Mouse (Mus musculus): ENCODE measurements around the gene Syde2. TPM values are rescaled to one million over a fixed set of nuclear protein-coding genes. Genes with fewer than 3 reads are reported as not detected.

Gene Syde2
- polyA plus RNA-seq, 1 experiment from 2014 or later, result 1.4 TPM

GRCm38 (mm10) chr3:146044977-146045376, 57.3 kb downstream of the Syde2 start:
- H3K4me1 ChIP-seq, result peaks cover 25% of the 10 kb centered on the region; the same call in 1 of the 2 replicates
- no peaks in the 10 kb centered on the region for H3K36me3 ChIP-seq
- no peaks in the 10 kb centered on the region for H3K9me3 ChIP-seq (replicated peaks)
- no peak overlapping the region for H3K4me2 ChIP-seq
- no peak overlapping the region for H3K27ac ChIP-seq
- no peak overlapping the region for H3K4me3 ChIP-seq (replicated peaks)
- no peak overlapping the region for H3K9ac ChIP-seq
- no peaks in the 10 kb centered on the region for H3K27me3 ChIP-seq
- 41% methylated on average over 11 of the region's 11 CpGs for WGBS
- peak; percentile 67; the same call in 1 of the 2 replicates for ATAC-seq (replicated peaks; ENCODE audit: low FRiP score)

GRCm38 (mm10) chr3:146046076-146046475, 58.4 kb downstream of the Syde2 start:
- Histone ChIP-seq H3K4me3 (replicated peaks) (no peak overlapping the region), H3K9ac (no peak overlapping the region), H3K4me2 (no peak overlapping the region), H3K36me3 (no peaks in the 10 kb centered on the region), H3K9me3 (replicated peaks) (no peaks in the 10 kb centered on the region), H3K4me1 (peaks cover 28% of the 10 kb centered on the region; the same call in 1 of the 2 replicates), H3K27ac (no peak overlapping the region), H3K27me3 (no peaks in the 10 kb centered on the region)
- ATAC-seq (replicated peaks; ENCODE audit: low FRiP score), result no peak
- 58% methylated on average over 11 of the region's 11 CpGs for WGBS

- 0 out of 2 replicates have a peak overlapping the region, but pooled peaks have one; percentile 2 for H3K27ac ChIP-seq
- peak; percentile 69 for ATAC-seq (replicated peaks; ENCODE audit: low FRiP score)
- peak overlapping the region; percentile 47 for H3K4me2 ChIP-seq
- no peak overlapping the region for H3K9ac ChIP-seq
- H3K9me3 ChIP-seq (replicated peaks), result no peaks in the 10 kb centered on the region
- H3K4me3 ChIP-seq (replicated peaks), result 0 out of 2 replicates have a peak overlapping the region, but pooled peaks have one; percentile 3
- WGBS, result 23% methylated on average over 15 of the region's 15 CpGs
- no peaks in the 10 kb centered on the region for H3K36me3 ChIP-seq
- no peaks in the 10 kb centered on the region for H3K27me3 ChIP-seq
- H3K4me1 ChIP-seq, result peaks cover 36% of the 10 kb centered on the region
These were observed 60.1 kb downstream of the Syde2 start for GRCm38 (mm10) chr3:146047704-146048207.

- no peaks in the 10 kb centered on the region for H3K9me3 ChIP-seq (replicated peaks)
- 76% methylated on average over 5 of the region's 5 CpGs for WGBS
- H3K9ac ChIP-seq, result no peak overlapping the region
- no peak overlapping the region for H3K4me2 ChIP-seq
- H3K27me3 ChIP-seq, result no peaks in the 10 kb centered on the region
- H3K4me3 ChIP-seq (replicated peaks), result no peak overlapping the region
- H3K36me3 ChIP-seq, result no peaks in the 10 kb centered on the region
- H3K27ac ChIP-seq, result no peak overlapping the region
- H3K4me1 ChIP-seq, result peaks cover 31% of the 10 kb centered on the region
- ATAC-seq (replicated peaks; ENCODE audit: low FRiP score), result no peak
These were observed 62.3 kb downstream of the Syde2 start for GRCm38 (mm10) chr3:146049951-146050350.

GRCm38 (mm10) chr3:146051277-146052007, 63.8 kb downstream of the Syde2 start:
- ATAC-seq (replicated peaks; ENCODE audit: low FRiP score), result no peak
- no peaks in the 10 kb centered on the region for H3K36me3 ChIP-seq
- WGBS, result 55% methylated on average over 11 of the region's 11 CpGs

GRCm38 (mm10) chr3:146053082-146053814, 65.6 kb downstream of the Syde2 start:
- Histone ChIP-seq H3K9me3 (replicated peaks) (no peaks in the 10 kb centered on the region), H3K36me3 (no peaks in the 10 kb centered on the region), H3K4me2 (no peak overlapping the region), H3K4me3 (replicated peaks) (no peak overlapping the region), H3K27ac (no peak overlapping the region), H3K4me1 (peaks cover 18% of the 10 kb centered on the region), H3K27me3 (0 out of 2 replicates have a peak, but pooled peaks cover 9% of the 10 kb centered on the region), H3K9ac (no peak overlapping the region)
- ATAC-seq (replicated peaks; ENCODE audit: low FRiP score), result no peak
- WGBS, result 74% methylated on average over 6 of the region's 6 CpGs

More at GRCm38 (mm10) chr3:146051277-146052007, 63.8 kb downstream of the Syde2 start:
- Histone ChIP-seq H3K4me1 (peaks cover 29% of the 10 kb centered on the region), H3K27me3 (0 out of 2 replicates have a peak, but pooled peaks cover under 1% of the 10 kb centered on the region), H3K27ac (no peak overlapping the region), H3K9ac (no peak overlapping the region), H3K9me3 (replicated peaks) (no peaks in the 10 kb centered on the region), H3K4me3 (replicated peaks) (no peak overlapping the region), H3K4me2 (no peak overlapping the region)

- no peak for ATAC-seq (replicated peaks; ENCODE audit: low FRiP score)
- WGBS, result 83% methylated on average over 2 of the region's 2 CpGs
- no peaks in the 10 kb centered on the region for H3K9me3 ChIP-seq (replicated peaks)
- H3K4me3 ChIP-seq (replicated peaks), result no peak overlapping the region
- H3K9ac ChIP-seq, result no peak overlapping the region
- peaks cover 17% of the 10 kb centered on the region; the same call in 1 of the 2 replicates for H3K4me1 ChIP-seq
- H3K27ac ChIP-seq, result no peak overlapping the region
- H3K36me3 ChIP-seq, result no peaks in the 10 kb centered on the region
- H3K27me3 ChIP-seq, result 0 out of 2 replicates have a peak, but pooled peaks cover 9% of the 10 kb centered on the region
- H3K4me2 ChIP-seq, result no peak overlapping the region
These were observed 66.2 kb downstream of the Syde2 start for GRCm38 (mm10) chr3:146053873-146054272.

GRCm38 (mm10) chr3:146057131-146057530, 69.5 kb downstream of the Syde2 start:
- Histone ChIP-seq H3K36me3 (no peaks in the 10 kb centered on the region), H3K27me3 (0 out of 2 replicates have a peak, but pooled peaks cover 9% of the 10 kb centered on the region), H3K4me2 (no peak overlapping the region), H3K9me3 (replicated peaks) (no peaks in the 10 kb centered on the region), H3K4me1 (no peaks in the 10 kb centered on the region), H3K27ac (no peak overlapping the region), H3K9ac (no peak overlapping the region), H3K4me3 (replicated peaks) (no peak overlapping the region)
- no peak for ATAC-seq (replicated peaks; ENCODE audit: low FRiP score)
- 67% methylated on average over 7 of the region's 7 CpGs for WGBS

GRCm38 (mm10) chr3:146058263-146058662, 70.6 kb downstream of the Syde2 start:
- Histone ChIP-seq H3K27ac (no peak overlapping the region), H3K9me3 (replicated peaks) (no peaks in the 10 kb centered on the region), H3K4me3 (replicated peaks) (no peak overlapping the region), H3K4me1 (no peaks in the 10 kb centered on the region), H3K27me3 (0 out of 2 replicates have a peak, but pooled peaks cover 9% of the 10 kb centered on the region), H3K4me2 (no peak overlapping the region), H3K9ac (no peak overlapping the region), H3K36me3 (no peaks in the 10 kb centered on the region)
- 19% methylated on average over 4 of the region's 4 CpGs for whole genome bisulfite sequencing
- ATAC-seq (replicated peaks; ENCODE audit: low FRiP score), result 0 out of 2 replicates have a peak, but pooled peaks have one; percentile 22

GRCm38 (mm10) chr3:146059356-146059926, 71.8 kb downstream of the Syde2 start:
- no peaks in the 10 kb centered on the region for H3K9me3 ChIP-seq (replicated peaks)
- no peak for ATAC-seq (replicated peaks; ENCODE audit: low FRiP score)
- H3K9ac ChIP-seq, result no peak overlapping the region
- H3K4me2 ChIP-seq, result no peak overlapping the region
- H3K27ac ChIP-seq, result no peak overlapping the region
- H3K4me3 ChIP-seq (replicated peaks), result no peak overlapping the region
- H3K36me3 ChIP-seq, result no peaks in the 10 kb centered on the region
- no peaks in the 10 kb centered on the region for H3K4me1 ChIP-seq
- WGBS, result 72% methylated on average over 15 of the region's 15 CpGs
- H3K27me3 ChIP-seq, result 0 out of 2 replicates have a peak, but pooled peaks cover 9% of the 10 kb centered on the region

GRCm38 (mm10) chr3:146063146-146063545, 75.5 kb downstream of the Syde2 start:
- H3K4me3 ChIP-seq (replicated peaks), result no peak overlapping the region
- H3K4me1 ChIP-seq, result no peaks in the 10 kb centered on the region
- no peaks in the 10 kb centered on the region for H3K27me3 ChIP-seq
- H3K36me3 ChIP-seq, result no peaks in the 10 kb centered on the region
- no peak for ATAC-seq (replicated peaks; ENCODE audit: low FRiP score)
- no peak overlapping the region for H3K27ac ChIP-seq
- no peak overlapping the region for H3K9ac ChIP-seq
- no peaks in the 10 kb centered on the region for H3K9me3 ChIP-seq (replicated peaks)
- no peak overlapping the region for H3K4me2 ChIP-seq
- 85% methylated on average over 11 of the region's 11 CpGs for WGBS

Data from kidney, embryonic 15.5 days (tissue).